In genomic region chr8:94274030-94274429, GRCm38 (mm10) we compare ENCODE assay signal across 19 mouse cellular contexts. TPM values are rescaled to one million over a fixed set of nuclear protein-coding genes. Genes with fewer than 3 reads are reported as not detected.
DNase-seq lines count a peak whose midpoint lies in the region; ATAC-seq and TF ChIP-seq lines count a peak whose summit lies in the region.
"Had no signal": no experiment of that assay in that cellular context is flagged by ENCODE, and none has a peak within 500 bp of the region (broad histone marks: within the 10 kb centered on the region; RNA-seq: fewer than 3 reads in every experiment).

No protein-coding gene starts in this region.

- H3K4me3 ChIP-seq in heart, adult 2 months: no peak overlapping the region
- no peak overlapping the region for H3K4me3 ChIP-seq in liver, embryonic 14.5 days (ENCODE audit: insufficient read depth in 1 of 2, low read depth in 2 of 2, low read length in 2 of 2)
- H3K4me3 ChIP-seq in CH12.LX (replicated peaks in 1 of 3; ENCODE audit: low read depth in 2 of 3, low read length in 2 of 3, poor library complexity in 1 of 3): no peak overlapping the region
- H3K4me3 ChIP-seq in cortical plate, adult 2 months (ENCODE audit: insufficient read depth, low read length): no peak overlapping the region
- H3K4me3 ChIP-seq: embryonic facial prominence, embryonic 13.5 days; forebrain, embryonic 12.5 days; limb, embryonic 15.5 days; midbrain, embryonic 10.5 days; neural tube, embryonic 15.5 days had no signal

- H3K4me2 ChIP-seq in liver, embryonic 14.5 days (ENCODE audit: low read depth): no peak overlapping the region
- no peak overlapping the region for H3K4me2 ChIP-seq in CH12.LX (ENCODE audit: insufficient read depth, low read depth, poor library complexity, severe bottlenecking)
- H3K4me2 ChIP-seq: embryonic facial prominence, embryonic 13.5 days; forebrain, embryonic 12.5 days; hindbrain, embryonic 14.5 days; limb, embryonic 15.5 days; neural tube, embryonic 15.5 days had no signal

- H3K36me3 ChIP-seq in heart, adult 2 months (ENCODE audit: control insufficient read depth, insufficient read depth, low read length): no peaks in the 10 kb centered on the region
- no peaks in the 10 kb centered on the region for H3K36me3 ChIP-seq in liver, embryonic 14.5 days (replicated peaks; ENCODE audit: control insufficient read depth, insufficient read depth, low read depth)
- peaks cover 0 to 36% of the 10 kb centered on the region in 2 experiments for H3K36me3 ChIP-seq in CH12.LX (replicated peaks in 1 of 2; ENCODE audit: control insufficient read depth in 1 of 2, insufficient read depth in 1 of 2, low read length in 1 of 2)
- H3K36me3 ChIP-seq: embryonic facial prominence, embryonic 13.5 days; forebrain, embryonic 12.5 days; limb, embryonic 15.5 days; midbrain, embryonic 10.5 days; neural tube, embryonic 15.5 days had no signal

- peaks cover 1% of the 10 kb centered on the region; the same call in 1 of the 2 replicates for H3K79me2 ChIP-seq in heart, adult 2 months (replicated peaks; ENCODE audit: control insufficient read depth, insufficient read depth, low read length)
- H3K79me2 ChIP-seq in CH12.LX (replicated peaks; ENCODE audit: control insufficient read depth, extremely low read depth, insufficient read depth, poor library complexity, severe bottlenecking): peaks cover 5% of the 10 kb centered on the region; the same call in 1 of the 2 replicates

- H3K4me1 ChIP-seq in heart, adult 2 months (ENCODE audit: control insufficient read depth, insufficient read depth, low read length): peaks cover 2% of the 10 kb centered on the region; the same call in 1 of the 2 replicates
- no peaks in the 10 kb centered on the region; a peak in 1 of 4 replicates for H3K4me1 ChIP-seq in liver, embryonic 14.5 days (replicated peaks; ENCODE audit: control insufficient read depth in 2 of 2, insufficient read depth in 2 of 2, low read length in 1 of 2)
- peaks cover 0 to 14% of the 10 kb centered on the region in 2 experiments; a peak in 1 of 4 replicates for H3K4me1 ChIP-seq in CH12.LX (ENCODE audit: control insufficient read depth in 1 of 2, insufficient read depth in 2 of 2)
- H3K4me1 ChIP-seq in cortical plate, adult 2 months (ENCODE audit: control insufficient read depth, insufficient read depth, low read length): peaks cover 2% of the 10 kb centered on the region; the same call in 1 of the 2 replicates

- dilution Hi-C loops in CH12.LX (cut with MboI; ENCODE audit: extremely low pct_ligation_motif_present, extremely low pct_unique_long_range_greater_than_20kb, low sequenced_read_pairs): no loop called here

- no peaks in the 10 kb centered on the region for H3K9me3 ChIP-seq in liver, embryonic 14.5 days (ENCODE audit: control insufficient read depth, low read length)
- no peaks in the 10 kb centered on the region for H3K9me3 ChIP-seq in CH12.LX (replicated peaks; ENCODE audit: low read length)
- H3K9me3 ChIP-seq: embryonic facial prominence, embryonic 13.5 days; forebrain, embryonic 12.5 days; limb, embryonic 15.5 days; midbrain, embryonic 10.5 days; neural tube, embryonic 15.5 days had no signal

- no peak for TF ChIP-seq EP300 in heart, adult 2 months (IDR thresholded peaks at IDR 0.05; ENCODE audit: insufficient read depth, low read depth, low read length)
- no peak for TF ChIP-seq EP300 in liver, embryonic 14.5 days (IDR thresholded peaks at IDR 0.05; ENCODE audit: low read depth)
- TF ChIP-seq EP300 in CH12.LX (IDR thresholded peaks at IDR 0.05; ENCODE audit: low read length): no peak

- no peak for DNase-seq in heart, adult 2 months
- no peak for DNase-seq in heart, adult 18-20 months
- no peak for DNase-seq in liver, embryonic 14.5 days (ENCODE audit: low read depth in 3 of 3, low spot score in 3 of 3)
- no peak for DNase-seq in liver
- DNase-seq in CH12.LX (ENCODE audit: extremely low read depth): no peak
- no peak for DNase-seq in cerebellum, postnatal 36 days
- no peak for DNase-seq in embryo, embryonic 11 days
- DNase-seq: adrenal gland, postnatal 25 days; cerebellum, postnatal 14 days; kidney, adult 18-20 months; thymus, postnatal 36 days had no signal

- TF ChIP-seq POLR2A in heart, adult 2 months (IDR thresholded peaks at IDR 0.05; ENCODE audit: insufficient read depth, low read depth, low read length): no peak
- no peak for TF ChIP-seq POLR2A in CH12.LX (IDR thresholded peaks at IDR 0.05; ENCODE audit: low read depth, low read length)
- no peak for TF ChIP-seq POLR2A in cortical plate, adult 2 months (IDR thresholded peaks at IDR 0.05; ENCODE audit: extremely low read depth, insufficient read depth, low read length)

- no peak overlapping the region for H3K27ac ChIP-seq in heart, adult 2 months
- no peak overlapping the region for H3K27ac ChIP-seq in liver, embryonic 14.5 days
- no peak overlapping the region for H3K27ac ChIP-seq in CH12.LX (ENCODE audit: insufficient read depth, low read depth)
- no peak overlapping the region for H3K27ac ChIP-seq in cortical plate, adult 2 months (ENCODE audit: insufficient read depth, low read length)
- H3K27ac ChIP-seq: embryonic facial prominence, embryonic 13.5 days; forebrain, embryonic 12.5 days; hindbrain, embryonic 14.5 days; limb, embryonic 15.5 days; midbrain, embryonic 10.5 days; neural tube, embryonic 15.5 days had no signal

- no peak for ATAC-seq in liver, embryonic 14.5 days (ENCODE audit: insufficient read depth)

- TF ChIP-seq RAD21 in CH12.LX (IDR thresholded peaks at IDR 0.05; ENCODE audit: low read depth, low read length): peak; percentile 33

- TF ChIP-seq CTCF in heart, adult 2 months (IDR thresholded peaks at IDR 0.05): peak; percentile 12; the same call in 1 of the 2 replicates
- TF ChIP-seq CTCF in liver, embryonic 14.5 days (IDR thresholded peaks at IDR 0.05; ENCODE audit: low read depth): peak; percentile 32
- TF ChIP-seq CTCF in CH12.LX (conservative IDR thresholded peaks at IDR 0.05 in 1 of 2, IDR thresholded peaks at IDR 0.05 in 1 of 2; ENCODE audit: low read depth in 2 of 2, low read length in 2 of 2): peak in 1 of 2 experiments; percentile 44; a peak in 2 of 4 replicates
- TF ChIP-seq CTCF in cortical plate, adult 2 months (IDR thresholded peaks at IDR 0.05; ENCODE audit: extremely low read depth, insufficient read depth, low read length): peak; percentile 71

- 81% methylated on average over 5 of the region's 5 CpGs for WGBS in heart, adult 2 months
- 55% methylated on average over 5 of the region's 5 CpGs for WGBS in liver, embryonic 14.5 days (ENCODE audit: insufficient replicate concordance)

- H3K9ac ChIP-seq in heart, adult 2 months (ENCODE audit: low read depth, low read length): no peak overlapping the region
- no peak overlapping the region for H3K9ac ChIP-seq in liver, embryonic 14.5 days (replicated peaks)
- H3K9ac ChIP-seq in CH12.LX (ENCODE audit: insufficient read depth, low read depth): no peak overlapping the region
- H3K9ac ChIP-seq: embryonic facial prominence, embryonic 13.5 days; forebrain, embryonic 12.5 days; hindbrain, embryonic 14.5 days; limb, embryonic 15.5 days; neural tube, embryonic 15.5 days had no signal

- no peaks in the 10 kb centered on the region for H3K27me3 ChIP-seq in heart, adult 2 months (ENCODE audit: control insufficient read depth, insufficient read depth, low read length)
- H3K27me3 ChIP-seq in liver, embryonic 14.5 days (ENCODE audit: control insufficient read depth, insufficient read depth, low read length): no peaks in the 10 kb centered on the region
- no peaks in the 10 kb centered on the region for H3K27me3 ChIP-seq in CH12.LX (replicated peaks)
- H3K27me3 ChIP-seq: embryonic facial prominence, embryonic 13.5 days; forebrain, embryonic 12.5 days; limb, embryonic 15.5 days; neural tube, embryonic 15.5 days had no signal

- intact Hi-C loops in heart, adult 2 months (cut with DNase I): no loop called here

- in situ Hi-C loops in CH12.LX (cut with MboI; ENCODE audit: low pct_ligation_motif_present, low pct_unique_long_range_greater_than_20kb, low sequenced_read_pairs): no loop called here

TF ChIP-seq in CH12.LX, 34 proteins besides CTCF, POLR2A, EP300 and RAD21:
- no peak for TF ChIP-seq SIN3A (IDR thresholded peaks at IDR 0.05; ENCODE audit: low read length)
- no peak for TF ChIP-seq MAZ (IDR thresholded peaks at IDR 0.05; ENCODE audit: low read depth, low read length)
- no peak for TF ChIP-seq CHD1 (IDR thresholded peaks at IDR 0.05; ENCODE audit: low read depth, low read length)
- TF ChIP-seq MYC (IDR thresholded peaks at IDR 0.05; ENCODE audit: low read depth, low read length): no peak
- no peak for TF ChIP-seq GABPA (IDR thresholded peaks at IDR 0.05; ENCODE audit: insufficient replicate concordance, low read depth, low read length)
- no peak for TF ChIP-seq POLR2AphosphoS2 (IDR thresholded peaks at IDR 0.05; ENCODE audit: low read depth, low read length)
- no peak for TF ChIP-seq MXI1 (IDR thresholded peaks at IDR 0.05; ENCODE audit: low read depth, low read length)

RNA-seq across cellular contexts. Expression of gene Slc12a3, which starts 55.0 kb away (rescaled TPM):
- under 1 TPM; 0.16 to 0.39 TPM for total RNA-seq in heart, adult 2 months (2021)
- polyA plus RNA-seq in heart, adult 2 months (2012; rRNA removed): 0.20 and 0.39 TPM in 2 replicates
- total RNA-seq in heart, adult 18-20 months (2021): under 1 TPM; 0.12 to 0.41 TPM
- 0.01 TPM in 1 of 2 replicates, not detected in the other for polyA plus RNA-seq in liver, embryonic 14.5 days (2012; rRNA removed)
- 0.11 TPM in 1 of 2 replicates, not detected in the other for polyA plus RNA-seq in liver, embryonic 14.5 days (2014; fragmentation: Nextera tagmentation; extraction: Ambion mirVana)
- 0.17 and 0.21 TPM in 2 replicates for total RNA-seq in CH12.LX (2012; rRNA removed)
- total RNA-seq in CH12.LX (2014; rRNA removed): 0.08 TPM in 1 of 2 replicates, not detected in the other
- 0.19 TPM in 1 of 2 replicates, not detected in the other for polyA plus RNA-seq in CH12.LX (2012; ENCODE audit: insufficient read length, low read depth)
- polyA plus RNA-seq in cortical plate, adult 2 months (2012; rRNA removed): 0.66 and 1.0 TPM in 2 replicates
- polyA plus RNA-seq: forebrain, embryonic 12.5 days; limb, embryonic 15.5 days; midbrain, embryonic 10.5 days; stomach, embryonic 14.5 days had no signal

RNA-seq across cellular contexts. Expression of gene Nup93, which starts 59.7 kb away (rescaled TPM):
- 10 to 100 TPM; 13.7 to 15.5 TPM for total RNA-seq in heart, adult 2 months (2021)
- 11.7 and 18.4 TPM in 2 replicates for polyA plus RNA-seq in heart, adult 2 months (2012; rRNA removed)
- total RNA-seq in heart, adult 18-20 months (2021): 10 to 100 TPM; 15.6 to 16.2 TPM
- 23.2 and 28.2 TPM in 2 replicates for polyA plus RNA-seq in liver, embryonic 14.5 days (2012; rRNA removed)
- 38.7 and 43.2 TPM in 2 replicates for polyA plus RNA-seq in liver, embryonic 14.5 days (2014; fragmentation: Nextera tagmentation; extraction: Ambion mirVana)
- total RNA-seq in CH12.LX (2012; rRNA removed) (46.0 and 65.9 TPM in 2 replicates), CH12.LX (2014; rRNA removed) (86.2 and 88.3 TPM in 2 replicates)
- 99.6 and 102 TPM in 2 replicates for polyA plus RNA-seq in CH12.LX (2012; ENCODE audit: insufficient read length, low read depth)
- 26.5 and 27.2 TPM in 2 replicates for polyA plus RNA-seq in cortical plate, adult 2 months (2012; rRNA removed)
